Mouse (Mus musculus): Measurements from ENCODE around the gene Nckap5. TPM values are rescaled to one million over a fixed set of nuclear protein-coding genes. Genes with fewer than 3 reads are reported as not detected.

Nckap5 gene
- polyA plus RNA-seq, 1 experiment: 4.6 TPM

DNA sequence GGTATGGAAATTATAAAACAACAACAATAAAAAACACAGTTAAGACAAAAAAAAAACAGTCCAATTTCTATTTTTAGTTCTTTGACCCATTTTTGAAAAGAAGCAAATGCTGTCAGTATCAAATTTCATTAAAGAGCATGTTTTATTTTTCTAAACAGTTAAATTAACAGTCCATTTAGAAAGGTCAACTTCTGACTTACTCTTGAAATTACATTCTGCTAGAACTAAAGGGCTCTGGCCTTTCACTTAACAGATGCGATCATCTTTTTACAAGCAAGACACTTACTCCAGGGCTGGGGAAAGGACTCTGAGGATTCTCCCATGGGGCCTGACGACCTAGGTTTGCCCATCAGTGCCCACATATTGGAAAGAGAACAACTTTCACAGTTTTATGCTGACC is 359.2 kb downstream of the Nckap5 start:
- no peak for DNase-seq (ENCODE audit: low spot score)

DNA sequence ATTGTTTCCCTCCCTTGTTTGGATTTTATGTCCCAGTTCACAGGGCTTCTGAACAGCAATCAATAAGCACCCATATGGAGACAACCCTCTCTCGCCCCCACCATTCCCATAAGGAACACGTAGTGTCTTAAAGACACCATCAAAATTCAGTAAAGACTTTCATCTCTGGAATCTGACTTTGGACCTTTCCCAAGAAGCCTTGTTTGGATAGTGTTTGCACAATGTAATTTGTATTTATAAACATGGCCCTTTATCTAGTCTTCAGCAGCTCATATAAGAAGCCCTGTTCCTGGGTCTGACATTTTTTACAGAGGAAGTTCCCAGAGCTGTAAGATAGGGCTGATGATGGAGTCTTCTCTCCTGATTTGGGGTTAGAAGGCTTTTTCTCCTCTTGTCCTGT is 359.7 kb downstream of the Nckap5 start:
- DNase-seq (ENCODE audit: low spot score): no peak

DNA sequence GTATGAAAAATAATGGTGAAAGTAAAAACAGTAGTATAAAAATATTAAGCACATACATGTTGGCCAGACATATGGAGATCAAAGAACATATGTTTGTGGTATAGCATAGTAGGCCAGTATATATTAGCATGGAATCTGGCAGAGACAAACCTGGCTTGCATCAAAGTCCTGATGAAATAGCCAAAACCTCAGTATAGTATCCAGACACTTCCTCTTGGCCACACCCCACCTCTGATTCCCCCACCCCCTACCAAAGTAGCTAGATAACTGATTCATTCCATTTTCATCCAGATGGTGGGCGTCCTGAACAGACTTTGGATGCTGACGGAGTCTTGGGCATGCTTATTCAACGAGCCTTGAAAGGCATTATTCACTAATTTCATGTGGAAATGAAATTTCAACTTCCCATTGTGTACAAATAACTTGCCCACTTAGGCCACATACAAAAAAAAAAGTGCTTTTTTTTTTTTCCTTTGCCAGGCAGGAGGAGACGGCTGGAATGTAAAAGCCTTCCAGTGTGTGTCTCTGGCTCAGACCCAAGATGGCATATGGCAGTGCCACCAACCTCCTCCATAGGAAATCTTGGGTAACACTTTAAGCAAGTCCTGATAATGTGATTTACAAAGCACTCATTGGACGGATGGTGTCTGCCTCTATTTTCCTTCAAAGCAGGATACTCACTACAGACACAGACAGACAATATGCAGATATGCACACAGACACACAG is 360.6 kb downstream of the Nckap5 start:
- no peak for DNase-seq (ENCODE audit: low spot score)

GRCm38 (mm10) chr1:126461527-126462354 is 368.9 kb downstream of the Nckap5 start:
- DNase-seq (ENCODE audit: low spot score): no peak

DNA sequence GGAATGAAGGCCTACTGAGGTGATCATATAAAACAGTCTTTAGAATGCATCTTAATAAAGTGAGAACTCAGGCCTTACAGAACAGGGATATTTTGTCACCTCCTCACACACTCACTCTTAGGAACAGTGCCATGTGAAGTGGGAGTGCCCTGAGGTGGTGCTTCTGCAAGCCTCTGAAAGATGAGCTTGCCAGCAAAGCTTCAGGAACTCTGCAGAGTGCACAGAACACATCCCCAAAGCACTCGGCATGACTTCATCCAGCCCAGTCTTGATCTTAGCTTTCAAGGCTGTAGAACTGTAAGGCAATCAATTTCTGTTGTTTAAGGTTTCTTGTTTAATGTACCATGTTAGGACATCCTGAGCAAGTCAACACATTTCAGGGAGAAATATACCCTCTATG is 372.9 kb downstream of the Nckap5 start:
- no peak for DNase-seq (ENCODE audit: low spot score)

- no peak for DNase-seq (ENCODE audit: low spot score)
Measured at GRCm38 (mm10) chr1:126454504-126455173, 376.0 kb downstream of the Nckap5 start.

- no peak for DNase-seq (ENCODE audit: low spot score)
Measured at GRCm38 (mm10) chr1:126451472-126451871, 379.1 kb downstream of the Nckap5 start.

- no peak for DNase-seq (ENCODE audit: low spot score)
Measured at GRCm38 (mm10) chr1:126449424-126449823, 381.2 kb downstream of the Nckap5 start.

- DNase-seq (ENCODE audit: low spot score): no peak
Measured at GRCm38 (mm10) chr1:126443890-126444289, 386.7 kb downstream of the Nckap5 start.

DNA sequence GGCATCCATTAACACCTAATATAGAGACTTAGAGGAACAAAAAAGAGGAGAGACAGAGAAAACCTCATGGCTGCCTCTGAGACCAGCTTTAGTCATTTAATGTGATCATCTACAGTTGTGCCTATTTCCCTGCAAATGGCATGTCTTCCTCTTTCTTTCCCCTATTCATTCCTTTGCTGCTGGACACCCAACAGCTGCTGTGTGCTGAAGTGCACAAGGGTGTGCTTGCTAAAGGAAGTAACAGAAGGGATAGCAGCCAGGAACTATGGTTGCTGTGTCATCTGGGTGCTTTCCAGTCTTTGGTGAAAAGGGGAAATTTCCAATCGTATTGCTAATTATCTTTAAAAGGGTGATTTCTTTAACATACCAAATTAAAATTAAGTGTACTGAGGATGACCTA is 387.9 kb downstream of the Nckap5 start:
- no peak for DNase-seq (ENCODE audit: low spot score)

- no peak for DNase-seq (ENCODE audit: low spot score)
Measured at GRCm38 (mm10) chr1:126438000-126438572, 392.5 kb downstream of the Nckap5 start.

DNA sequence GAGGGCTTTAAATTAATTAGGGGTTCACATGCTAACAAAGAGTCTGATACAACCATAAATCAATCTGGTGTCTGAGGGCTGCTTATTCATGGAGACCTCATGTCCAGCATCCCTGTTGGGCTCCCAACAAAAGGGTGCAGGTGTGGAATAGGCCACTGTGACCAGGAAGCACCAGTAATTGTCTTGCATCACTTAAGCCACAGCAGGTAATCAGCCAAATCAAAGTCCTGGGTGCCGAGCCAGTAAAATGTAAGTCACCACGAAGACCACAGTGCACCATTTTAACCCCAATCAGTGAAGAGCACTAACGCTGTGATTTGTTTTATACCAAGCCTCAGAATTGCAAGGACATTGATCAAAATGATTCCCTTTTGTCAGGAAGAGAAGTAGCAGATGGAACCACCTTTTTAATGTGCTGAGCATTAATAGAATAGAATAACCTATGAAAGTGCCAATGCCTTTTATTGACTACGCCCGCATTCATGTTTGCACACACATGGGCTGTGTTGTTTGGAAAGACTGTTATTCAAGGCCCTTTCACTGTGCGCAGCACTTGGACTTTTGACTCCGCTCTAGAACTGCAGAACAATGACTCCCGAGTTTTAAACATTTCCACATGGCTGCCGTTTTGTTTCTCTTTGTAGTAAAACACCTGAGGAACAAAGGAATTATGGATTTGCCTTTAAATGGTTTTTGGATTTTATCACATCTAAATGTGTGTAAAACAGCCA is 393.5 kb downstream of the Nckap5 start:
- DNase-seq (ENCODE audit: low spot score): no peak

- no peak for DNase-seq (ENCODE audit: low spot score)
Measured at GRCm38 (mm10) chr1:126432285-126432684, 398.3 kb downstream of the Nckap5 start.

DNA sequence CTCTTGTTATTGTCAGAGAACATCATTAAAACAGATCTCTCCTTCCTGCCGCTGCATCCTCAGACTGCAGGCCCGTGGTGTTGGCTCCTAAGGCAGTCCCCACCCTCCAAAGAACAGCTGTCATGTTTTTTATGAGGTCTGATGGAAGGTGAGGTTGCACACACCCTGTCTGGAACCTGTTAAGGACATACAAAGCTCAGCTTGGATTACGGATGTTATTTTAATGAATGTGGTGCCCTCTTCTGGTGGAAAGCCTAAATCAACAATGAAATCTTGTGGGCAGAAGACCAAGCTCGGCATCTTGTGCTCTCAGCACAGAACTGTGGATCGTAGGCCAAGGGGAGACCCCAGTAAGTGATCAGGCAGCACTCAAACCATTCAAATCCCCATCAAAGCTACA is 399.0 kb downstream of the Nckap5 start:
- no peak for DNase-seq (ENCODE audit: low spot score)

GRCm38 (mm10) chr1:126411426-126411825 is 419.2 kb downstream of the Nckap5 start:
- no peak for DNase-seq (ENCODE audit: low spot score)

DNA sequence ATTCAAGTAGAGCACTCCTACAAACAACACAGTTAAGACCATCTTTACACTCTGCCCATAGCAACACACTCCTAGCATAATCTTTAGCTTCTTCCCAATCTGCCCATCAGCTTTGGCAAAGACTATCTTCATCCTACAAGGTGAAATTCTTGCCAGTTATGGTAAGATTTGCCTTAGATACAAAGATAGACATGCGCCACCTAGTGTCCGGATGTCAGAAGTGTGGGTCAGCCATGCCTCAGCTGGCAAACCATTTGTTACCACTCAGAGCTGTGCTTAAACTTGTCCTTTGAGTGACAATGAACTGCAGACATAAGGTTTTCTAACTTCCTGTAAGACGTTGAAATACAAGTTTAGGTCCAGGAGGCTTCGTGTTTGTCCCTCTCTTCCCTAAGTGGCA is 422.7 kb downstream of the Nckap5 start:
- no peak for DNase-seq (ENCODE audit: low spot score)

DNA sequence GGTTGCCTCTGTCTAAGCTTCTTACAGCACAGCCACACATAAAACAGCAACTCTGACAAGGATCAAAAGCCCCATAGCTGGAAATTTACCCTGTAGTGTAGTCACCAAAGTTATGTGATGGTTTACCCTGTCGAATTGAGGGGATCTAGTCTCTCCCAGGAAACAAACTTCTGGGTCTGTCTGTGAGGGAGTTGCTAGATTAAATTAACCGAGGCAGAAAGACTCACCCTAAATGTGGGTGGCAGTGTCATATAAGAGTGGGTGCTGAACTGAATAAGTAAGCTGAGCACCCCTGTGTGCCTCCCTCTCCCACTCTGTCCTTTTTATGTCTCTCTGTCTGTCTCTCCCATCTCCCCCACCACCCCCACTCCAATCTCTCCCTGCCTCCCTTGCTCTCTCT is 425.1 kb downstream of the Nckap5 start:
- DNase-seq (ENCODE audit: low spot score): no peak

GRCm38 (mm10) chr1:126403970-126404369 is 426.6 kb downstream of the Nckap5 start:
- no peak for DNase-seq (ENCODE audit: low spot score)

GRCm38 (mm10) chr1:126391204-126391603 is 439.4 kb downstream of the Nckap5 start:
- no peak for DNase-seq (ENCODE audit: low spot score)

GRCm38 (mm10) chr1:126377339-126377980 is 453.1 kb downstream of the Nckap5 start:
- DNase-seq (ENCODE audit: low spot score): no peak

DNA sequence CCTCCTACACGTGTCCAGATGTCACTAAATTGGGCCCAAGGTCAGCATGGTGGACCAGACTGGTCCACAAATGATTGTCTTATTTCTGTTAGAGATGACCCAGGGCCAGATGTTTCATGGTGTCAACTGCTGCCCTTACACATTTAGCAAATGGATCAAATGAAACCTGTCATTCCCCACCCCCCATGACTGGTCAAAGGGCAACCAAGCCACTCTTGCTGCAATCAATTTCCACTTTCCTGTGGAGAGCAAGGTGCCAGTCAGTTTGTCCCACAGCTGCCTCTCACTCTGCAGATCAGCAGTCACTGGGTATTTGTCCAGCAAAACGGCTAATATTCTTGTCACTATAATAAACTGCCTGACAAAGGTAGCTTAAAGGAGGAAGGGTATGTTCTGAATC is 463.9 kb downstream of the Nckap5 start:
- no peak for DNase-seq (ENCODE audit: low spot score)

Measured in urinary bladder, adult 2 months (tissue).